Mouse (Mus musculus): ENCODE results near the gene Shc2.

Gene Shc2

DNA sequence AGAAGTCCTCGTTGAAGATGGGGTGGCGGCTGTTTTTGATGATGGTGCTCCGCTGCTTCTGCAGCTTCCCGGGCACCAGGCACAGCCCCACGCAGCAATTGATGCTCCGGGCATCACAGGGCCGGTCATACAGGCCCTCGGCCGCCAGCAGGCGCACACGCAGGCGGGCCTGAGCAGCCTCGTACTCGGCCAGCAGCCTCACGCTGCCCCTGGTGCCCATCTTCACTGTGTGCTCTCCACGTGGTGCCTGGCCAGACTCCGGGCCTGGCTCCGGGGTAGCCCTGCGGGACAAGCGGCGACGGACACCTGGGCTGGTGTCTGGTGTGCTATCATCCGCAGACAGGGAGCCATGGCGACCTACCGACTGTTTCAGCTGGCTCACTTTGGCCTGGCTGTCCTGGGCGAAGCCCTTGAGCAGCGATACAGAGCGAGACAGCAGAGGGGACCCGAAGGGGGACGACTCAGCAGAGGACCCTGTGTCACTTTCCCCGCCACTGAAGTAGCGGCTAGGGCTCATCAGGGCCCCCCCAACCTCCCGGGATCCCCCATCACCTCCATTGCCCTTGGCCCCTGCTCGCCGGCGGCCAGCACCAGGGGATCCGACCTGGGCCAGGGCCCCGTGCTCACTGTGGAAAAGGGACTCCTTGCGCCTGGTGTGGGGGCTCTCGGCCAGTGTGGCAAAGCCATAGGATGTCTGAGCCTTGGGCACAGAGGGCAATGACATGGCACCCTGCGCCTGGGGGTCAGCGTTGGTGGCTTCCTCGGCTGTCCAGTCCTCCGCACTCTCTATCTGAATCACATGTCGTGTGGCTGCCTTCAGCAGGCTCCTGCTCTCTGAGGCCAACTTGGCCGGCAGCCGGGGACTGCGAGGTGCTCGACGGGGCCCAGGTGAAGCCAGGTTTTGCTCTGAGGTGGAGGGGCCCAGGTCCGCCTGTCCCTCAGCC lies 25.3 kb downstream of the Shc2 start:
- DNase-seq, result no peak

DNA sequence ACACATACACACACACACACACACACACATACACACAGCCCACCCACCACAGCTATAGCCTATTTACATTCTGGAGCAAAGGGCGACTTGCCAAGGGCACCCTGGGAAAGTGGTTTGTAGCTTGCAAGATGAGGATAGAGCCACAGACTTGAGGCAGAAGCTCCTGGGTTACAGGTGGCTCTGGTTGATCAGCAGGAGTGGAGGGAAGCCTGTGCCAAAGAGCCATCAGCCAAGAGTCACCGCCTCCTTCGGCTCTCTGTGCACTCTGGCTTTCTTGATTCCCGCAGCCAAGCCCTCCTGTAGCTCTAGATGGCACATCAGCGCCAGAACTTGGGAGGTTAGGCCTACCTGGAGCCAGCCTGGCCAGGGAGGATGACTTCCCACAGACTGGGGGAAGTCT lies 26.4 kb downstream of the Shc2 start:
- no peak for DNase-seq

DNA sequence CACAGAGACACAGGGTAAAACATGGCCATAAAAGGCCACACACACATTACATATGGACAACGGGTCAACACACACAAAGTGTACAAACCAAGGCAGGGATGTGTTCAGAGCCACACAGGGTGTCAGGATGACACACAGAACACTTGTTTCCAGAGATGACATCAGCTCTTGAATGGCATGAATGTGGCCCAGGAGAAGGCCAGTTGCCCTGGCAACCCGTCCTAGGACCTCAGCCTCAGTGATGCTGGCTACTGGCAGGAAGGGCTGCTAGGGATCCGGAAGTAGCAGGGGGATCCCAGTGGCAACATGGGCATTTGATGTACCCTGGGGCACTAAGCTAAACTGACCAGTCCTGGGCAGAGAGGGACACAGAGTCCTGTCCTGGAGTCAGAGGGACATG lies 28.4 kb downstream of the Shc2 start:
- no peak for DNase-seq

DNA sequence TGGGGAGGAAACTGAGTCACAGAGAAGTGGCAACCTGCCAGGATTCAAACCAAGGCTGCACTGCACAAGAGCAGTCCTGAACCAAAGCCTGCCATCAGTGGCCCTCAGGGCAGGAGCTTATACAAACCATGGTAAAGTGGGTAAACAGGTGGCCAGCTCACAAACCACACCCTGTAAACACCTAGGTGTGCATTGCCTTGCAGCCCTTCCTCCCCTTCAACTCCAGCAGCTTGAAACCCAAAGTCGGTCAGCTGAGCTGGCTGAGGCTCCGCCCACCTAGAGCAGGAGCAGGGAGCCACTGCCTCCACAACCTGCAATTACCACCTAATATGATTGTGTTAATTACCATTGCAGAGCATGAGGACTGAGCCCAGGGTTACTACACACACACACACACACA lies 29.8 kb downstream of the Shc2 start:
- no peak for DNase-seq

DNA sequence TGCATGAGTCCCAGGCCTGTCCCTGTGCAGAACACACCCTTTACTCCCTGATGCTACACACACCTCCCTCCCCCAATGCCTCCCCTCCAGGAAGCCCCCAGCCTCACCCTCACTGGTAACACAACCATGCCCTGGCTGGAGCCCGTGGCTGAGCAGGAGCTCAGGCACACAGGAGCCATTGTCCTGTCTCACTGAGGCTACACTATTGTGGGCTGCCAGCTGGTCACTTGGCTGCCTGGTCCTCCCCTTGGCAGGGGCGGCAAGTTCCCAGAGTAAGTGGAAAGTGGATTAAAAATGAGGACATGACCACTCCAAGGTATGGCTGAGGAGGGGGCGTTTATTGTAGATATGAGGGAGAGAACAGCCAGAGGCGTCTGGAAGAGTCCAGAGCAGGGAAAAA lies 31.2 kb downstream of the Shc2 start:
- no peak for DNase-seq

DNA sequence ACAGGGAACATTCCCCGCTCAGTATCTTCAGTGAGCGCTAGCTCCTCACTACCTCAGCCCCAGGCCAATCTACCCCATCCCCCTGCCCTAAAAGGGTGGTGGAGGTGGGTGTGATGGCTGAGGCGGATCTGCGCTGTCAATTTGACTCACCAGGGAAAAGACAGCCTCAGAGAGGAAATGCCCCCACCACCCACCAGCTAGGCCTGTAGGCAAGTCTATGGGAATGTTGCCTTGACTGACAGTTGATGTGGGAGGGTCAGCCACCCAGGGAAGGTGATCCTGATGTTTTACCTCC lies 39.8 kb downstream of the Shc2 start:
- peak; percentile 52 for DNase-seq

DNA sequence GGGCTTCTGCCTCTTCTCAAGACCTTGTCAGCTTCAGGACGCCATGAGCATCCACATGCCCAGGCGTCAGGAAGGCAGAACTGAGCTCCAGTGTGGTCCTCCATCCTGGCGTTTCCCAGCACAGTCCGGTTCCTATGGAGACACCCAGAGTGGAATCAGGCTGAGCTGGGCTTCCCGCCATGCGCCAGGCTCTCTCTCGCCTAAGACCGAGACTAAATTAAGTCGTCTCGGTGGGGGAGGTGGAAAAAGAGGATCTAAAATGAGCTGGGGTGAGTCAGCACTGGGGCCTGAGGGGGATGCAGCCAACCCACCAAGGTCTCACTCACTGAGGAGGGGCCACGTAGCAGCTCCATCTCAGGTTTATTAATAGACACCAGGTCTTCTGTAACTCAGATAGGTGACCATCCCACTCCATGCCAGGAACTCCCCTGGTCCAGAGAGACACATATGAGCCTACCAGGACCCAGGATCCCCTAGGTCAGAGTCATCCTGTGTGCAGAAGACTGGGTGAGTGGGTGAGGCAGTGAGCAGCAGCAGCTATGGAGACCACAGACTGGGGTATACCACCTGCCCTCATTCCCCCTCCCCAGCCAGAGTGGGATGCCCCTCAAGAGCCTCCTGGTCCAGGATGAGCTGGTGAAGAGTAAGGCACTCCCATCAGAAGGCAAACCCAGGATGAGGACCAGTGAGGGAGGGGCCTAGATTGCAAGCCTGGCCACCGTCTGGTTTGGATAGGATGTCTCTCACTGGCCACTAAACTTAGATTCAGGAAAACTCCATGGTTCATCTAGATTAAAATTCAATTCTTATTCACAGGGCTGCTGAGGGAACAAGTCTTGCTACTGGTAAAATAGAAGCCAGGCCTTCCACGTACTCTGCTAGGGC lies 40.4 kb downstream of the Shc2 start:
- peak; percentile 85 for DNase-seq

DNA sequence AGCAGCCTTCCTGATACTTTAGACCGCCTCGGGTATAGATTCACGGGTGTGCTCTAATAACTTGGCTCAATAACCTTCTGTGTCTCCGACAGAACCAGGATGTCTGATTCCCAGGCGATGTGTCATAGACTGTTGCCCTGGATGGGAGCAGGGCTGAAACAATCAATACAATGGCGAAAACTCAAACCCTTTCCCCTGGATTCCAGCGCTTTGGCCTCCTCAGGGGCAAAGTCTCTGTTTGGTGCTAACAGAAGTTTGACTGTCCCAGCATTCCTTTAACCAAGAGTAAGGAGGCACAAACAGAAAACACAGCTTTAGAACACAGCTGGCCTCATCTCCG lies 42.2 kb downstream of the Shc2 start:
- DNase-seq, result no peak

DNA sequence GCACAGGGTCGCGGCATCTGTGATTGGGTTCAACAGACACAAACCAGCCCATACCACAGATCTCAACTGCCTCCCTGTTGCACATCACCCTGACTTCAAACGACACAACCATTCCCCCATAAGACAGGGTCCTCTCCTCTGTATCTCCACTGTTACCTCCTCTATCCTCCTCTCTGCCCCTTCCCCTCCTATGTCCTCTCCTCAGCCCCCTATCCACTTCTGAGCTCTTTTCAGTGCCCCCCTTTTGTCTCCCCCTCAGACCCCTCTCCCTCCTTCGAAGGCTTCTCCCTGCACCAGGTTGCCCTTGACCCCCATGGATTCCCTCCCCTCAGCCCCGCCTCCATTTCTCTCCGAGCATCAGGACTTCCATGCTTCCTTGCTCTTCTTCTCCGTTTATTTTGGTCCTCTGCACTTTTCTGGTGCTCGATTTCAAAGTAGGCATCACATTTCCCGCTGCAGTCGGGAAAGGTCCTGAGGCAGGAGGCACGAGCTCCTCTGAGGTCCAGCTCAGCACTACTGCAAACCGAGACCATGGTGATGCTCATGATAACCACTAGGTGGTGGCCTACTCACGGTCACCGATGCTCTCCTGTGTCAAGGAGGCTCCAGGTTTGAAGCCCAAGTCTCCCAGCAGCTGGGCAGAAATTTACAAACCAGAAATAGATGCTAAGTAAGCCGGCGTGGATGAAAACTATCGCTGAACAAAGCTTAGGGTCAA lies 42.7 kb downstream of the Shc2 start:
- DNase-seq, result peak; percentile 74

DNA sequence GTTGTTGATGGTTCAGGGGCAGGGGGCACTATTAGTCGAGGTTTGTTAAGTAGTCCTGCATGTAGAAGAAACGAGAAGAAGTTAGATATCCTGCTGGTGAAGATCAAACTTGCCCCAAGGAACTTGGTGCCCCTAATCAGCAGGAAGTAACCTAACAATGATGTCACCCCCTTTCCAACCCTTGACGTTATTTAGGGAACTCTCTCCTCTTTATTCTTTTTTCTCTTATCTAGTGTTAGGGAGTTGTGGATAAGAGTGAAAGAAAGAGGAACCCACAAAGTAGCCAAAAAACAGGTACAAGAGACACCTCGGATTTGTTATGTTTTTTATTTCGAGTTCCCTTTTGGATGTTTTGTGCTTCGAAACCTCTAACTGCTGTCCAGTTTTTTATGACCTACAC lies 43.6 kb downstream of the Shc2 start:
- no peak for DNase-seq

DNA sequence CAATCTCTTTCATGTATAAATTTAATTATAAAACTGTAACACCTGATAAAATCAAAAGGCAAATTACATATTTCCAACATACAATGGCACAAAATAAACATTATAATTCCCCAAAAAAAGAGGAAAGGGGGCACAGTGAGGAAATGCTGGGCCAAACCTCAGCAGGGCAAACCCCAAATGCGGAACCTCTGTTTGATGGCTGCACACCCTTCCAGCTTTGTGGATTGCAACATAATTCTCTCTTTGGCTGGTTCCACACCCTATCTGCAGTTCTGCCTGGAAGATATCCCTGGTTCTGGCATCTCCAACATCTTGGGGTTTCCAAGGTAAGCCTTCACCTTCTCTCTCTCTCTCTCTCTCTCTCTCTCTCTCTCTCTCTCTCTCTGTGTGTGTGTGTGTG lies 47.0 kb downstream of the Shc2 start:
- DNase-seq, result no peak

DNA sequence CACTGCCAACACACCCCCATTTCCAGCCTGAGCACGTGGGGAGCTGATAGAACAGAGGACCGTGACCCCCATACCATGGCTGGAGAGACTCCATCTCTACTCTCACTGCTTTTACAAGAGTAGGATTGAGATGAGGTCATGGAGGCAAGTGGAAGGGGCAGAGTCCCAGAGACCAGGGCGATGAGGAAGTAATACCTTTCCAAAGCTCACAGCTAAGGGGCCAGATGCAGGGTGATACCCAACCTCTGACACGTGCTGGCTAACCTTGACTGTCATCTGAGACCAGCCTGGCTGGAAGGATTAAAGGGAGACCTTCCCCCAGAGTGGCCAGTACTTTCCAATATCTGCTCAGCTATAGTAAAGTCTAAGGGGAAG lies 50.0 kb downstream of the Shc2 start:
- DNase-seq, result no peak

DNA sequence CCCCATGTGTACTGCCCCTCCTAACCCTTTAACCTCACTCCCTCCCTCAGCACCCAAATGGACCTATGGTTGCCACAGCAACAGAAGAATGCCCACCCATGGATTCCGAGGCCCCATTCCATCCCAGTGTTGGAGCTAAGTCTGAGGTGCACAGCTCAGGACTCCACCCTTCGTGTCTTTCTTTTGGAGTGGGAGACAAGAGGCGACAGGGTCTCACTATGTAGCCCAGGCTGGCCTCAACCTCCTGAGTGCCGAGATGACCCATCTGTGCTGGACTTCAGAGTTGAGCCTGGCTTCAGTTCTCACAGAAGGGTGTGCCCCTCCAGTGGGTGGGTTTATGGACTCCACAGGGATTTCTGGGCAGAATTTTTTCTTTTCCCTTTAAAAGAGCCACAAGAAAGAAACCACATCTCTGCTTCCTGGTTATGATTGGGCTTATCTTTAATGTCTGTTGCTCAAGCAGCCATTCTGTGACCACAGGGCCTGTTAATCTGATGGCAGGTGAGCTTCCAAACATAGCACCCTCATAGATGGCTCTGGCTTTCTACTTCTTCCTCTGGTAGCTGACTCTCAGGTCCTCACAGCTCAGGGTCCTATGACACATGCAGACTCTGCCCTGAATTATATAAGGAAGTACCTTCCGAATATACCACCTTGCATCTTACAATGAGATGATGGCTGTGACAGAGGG lies 50.5 kb downstream of the Shc2 start, which contains the start of gene Theg:
TSS of gene Theg (minus strand) at position 271 of the 691 bp plus-strand sequence.
- DNase-seq, result no peak

DNA sequence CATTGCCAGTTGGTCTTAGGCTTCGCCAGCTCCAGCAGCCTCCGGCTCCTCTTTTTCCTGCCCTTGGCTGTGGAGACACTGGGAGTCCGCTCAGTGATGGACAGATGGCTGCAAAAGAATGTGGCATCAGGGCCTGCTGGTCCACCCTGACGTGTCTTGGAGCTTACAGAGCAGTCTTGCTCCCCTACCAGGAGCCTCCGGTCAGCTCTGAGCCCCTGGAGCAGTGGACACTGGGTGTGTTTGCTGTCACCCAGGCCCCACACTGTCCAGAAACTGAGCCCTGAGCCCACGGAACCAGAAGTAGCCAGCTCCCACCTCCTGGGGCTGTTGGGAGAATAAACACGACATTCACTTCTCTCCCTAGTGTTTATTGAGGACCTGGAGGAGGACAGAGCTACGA lies 51.5 kb downstream of the Shc2 start:
- no peak for DNase-seq

DNA sequence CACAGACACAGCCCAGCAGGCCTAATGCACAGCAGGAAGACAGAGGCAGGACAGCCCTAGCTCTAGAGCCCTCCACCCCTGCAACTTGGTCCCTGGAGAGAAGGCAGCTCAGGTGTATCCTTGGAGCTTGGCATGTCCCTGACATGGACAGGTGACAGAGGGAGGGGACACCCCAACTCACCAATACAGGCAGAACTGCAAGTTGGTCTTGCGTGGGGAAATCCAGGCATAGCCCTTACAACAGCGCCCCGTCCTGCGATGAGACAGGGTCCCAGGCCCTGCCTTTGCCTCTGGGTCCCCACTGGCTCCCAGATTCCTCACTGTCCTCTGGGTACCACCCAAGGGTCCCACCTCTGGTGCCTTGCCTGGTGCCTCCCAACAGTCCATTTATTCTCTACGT lies 52.0 kb downstream of the Shc2 start:
- no peak for DNase-seq

DNA sequence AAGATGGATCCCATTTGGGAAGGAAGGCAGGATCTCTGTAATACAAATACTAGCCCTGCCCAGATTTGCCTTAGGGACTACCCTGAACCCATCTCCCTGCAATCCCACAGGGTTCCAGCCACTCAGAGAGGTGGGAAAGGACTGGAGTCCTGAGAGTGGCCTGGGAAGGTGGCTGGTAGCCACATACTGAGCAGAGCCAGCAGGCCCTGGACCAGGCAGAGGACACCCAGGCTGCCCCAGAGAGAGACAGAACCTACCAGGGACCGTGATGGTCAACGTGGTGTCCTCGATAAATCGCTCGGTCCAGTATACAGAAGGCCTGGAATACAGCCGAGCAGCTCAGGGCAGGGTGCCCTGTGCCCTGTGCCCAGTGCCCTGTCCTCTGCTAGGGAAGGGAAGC lies 52.6 kb downstream of the Shc2 start:
- no peak for DNase-seq

DNA sequence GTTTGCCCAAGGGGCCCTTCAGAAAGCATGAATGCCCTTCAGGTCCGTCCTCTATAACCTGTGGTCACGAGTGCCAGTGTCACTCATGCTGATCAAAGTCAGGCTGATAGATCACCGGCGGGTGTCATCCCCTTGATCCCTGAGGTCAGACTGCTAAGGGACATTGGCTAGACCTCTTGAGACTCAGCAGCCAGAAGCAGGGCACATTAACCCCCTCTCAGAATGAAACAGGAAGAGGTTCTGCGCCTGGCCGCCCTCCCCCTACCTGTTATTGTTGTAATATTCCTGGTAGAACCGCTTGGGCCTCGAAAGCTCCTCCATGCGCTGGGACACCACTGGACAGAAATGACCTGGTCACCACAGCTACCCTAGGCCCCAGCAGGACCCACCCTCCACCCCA lies 53.3 kb downstream of the Shc2 start:
- no peak for DNase-seq

DNA sequence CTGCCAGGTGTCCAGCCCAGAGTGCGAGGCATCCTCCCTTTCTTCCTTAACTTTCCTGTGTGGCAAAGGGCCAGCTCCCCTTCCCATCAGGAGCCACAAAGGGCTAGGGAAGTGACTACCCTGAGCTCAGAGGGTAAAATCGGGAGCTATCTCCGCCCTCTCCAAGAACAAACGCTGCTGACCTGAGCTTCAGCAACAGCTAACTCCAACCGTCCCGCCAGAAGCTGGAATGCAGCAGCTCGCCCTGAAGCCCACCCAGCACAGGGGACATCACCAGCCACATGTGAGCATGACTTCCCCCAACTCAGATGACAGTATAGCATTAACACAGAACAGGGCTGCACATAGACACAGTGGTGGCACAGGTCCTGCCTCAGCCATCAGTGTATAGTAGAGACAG lies 53.7 kb downstream of the Shc2 start:
- no peak for DNase-seq

DNA sequence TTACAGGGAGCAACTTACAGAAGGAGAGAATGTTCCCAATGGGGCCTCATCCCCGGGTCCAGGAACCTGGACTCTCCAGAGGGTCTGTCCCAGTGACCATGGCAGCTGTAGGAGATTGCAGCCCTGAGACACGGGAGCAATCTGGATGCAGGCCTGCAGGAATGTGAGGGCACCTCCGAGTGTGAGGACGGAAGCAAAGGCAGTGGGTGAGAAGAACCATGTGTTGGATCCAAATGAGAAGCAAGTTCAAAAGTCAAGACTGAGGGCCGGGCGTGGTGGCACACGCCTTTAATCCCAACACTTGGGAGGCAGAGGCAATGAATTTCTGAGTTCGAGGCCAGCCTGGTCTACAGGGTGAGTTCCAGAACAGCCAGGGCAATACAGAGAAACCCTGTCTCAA lies 56.2 kb downstream of the Shc2 start:
- DNase-seq, result no peak

DNA sequence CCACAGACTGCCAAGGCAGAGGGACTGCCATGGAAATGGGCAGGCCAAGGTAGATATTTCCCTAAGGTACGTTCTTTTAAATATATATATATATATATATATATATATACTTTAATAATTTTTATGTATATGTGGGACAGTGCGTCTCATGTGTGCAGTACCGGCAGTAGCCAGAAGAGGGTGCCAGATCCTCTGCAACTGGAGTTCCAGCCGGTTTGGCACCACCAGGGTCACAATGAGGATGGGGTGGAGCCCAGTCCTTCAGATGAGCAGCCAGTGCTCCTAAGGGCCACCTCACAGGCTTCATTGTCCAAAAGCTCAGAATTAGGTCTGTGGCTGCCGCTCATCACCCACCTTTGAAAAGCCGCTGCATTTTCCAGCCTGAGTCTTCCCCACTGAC lies 56.9 kb downstream of the Shc2 start:
- DNase-seq, result no peak

DNA sequence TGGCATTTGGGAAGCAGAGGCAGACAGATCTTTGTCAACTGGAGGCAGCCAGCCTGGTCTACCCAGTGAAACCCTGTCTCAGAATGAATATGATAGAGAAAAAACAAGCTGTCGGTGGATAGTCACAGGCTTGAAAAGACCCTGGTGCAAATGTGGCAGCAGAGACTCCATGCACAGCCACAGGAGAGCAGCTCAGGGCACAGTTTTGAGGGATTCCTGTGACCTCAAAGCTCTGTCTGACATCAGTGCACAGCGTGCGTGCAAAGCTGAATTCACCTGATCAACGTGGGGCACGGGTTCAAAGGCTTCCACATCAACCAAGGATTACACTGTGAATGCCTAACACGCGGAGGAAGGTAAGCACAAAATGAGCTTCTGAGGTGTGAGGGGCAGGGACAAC lies 57.4 kb downstream of the Shc2 start:
- DNase-seq, result no peak

DNA sequence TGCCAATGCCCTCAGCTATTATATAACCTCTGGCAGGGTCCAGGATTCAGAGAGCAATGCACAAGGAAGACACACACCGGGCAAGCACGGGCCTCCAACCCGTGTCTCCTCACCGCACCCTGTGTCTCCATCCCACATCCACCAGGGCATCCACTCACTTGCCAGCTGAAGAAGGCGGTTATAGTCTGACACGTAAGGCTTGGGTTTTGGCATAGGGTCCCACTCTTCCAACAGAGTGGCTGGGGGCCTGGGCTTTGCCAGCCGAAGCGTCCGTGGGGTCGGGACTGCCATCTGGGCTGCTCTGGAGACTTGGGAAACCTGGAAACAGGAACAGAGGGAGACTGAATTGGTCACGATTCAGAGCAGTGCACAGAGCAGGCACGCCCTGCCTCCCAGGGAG lies 57.9 kb downstream of the Shc2 start:
- DNase-seq, result no peak

DNA sequence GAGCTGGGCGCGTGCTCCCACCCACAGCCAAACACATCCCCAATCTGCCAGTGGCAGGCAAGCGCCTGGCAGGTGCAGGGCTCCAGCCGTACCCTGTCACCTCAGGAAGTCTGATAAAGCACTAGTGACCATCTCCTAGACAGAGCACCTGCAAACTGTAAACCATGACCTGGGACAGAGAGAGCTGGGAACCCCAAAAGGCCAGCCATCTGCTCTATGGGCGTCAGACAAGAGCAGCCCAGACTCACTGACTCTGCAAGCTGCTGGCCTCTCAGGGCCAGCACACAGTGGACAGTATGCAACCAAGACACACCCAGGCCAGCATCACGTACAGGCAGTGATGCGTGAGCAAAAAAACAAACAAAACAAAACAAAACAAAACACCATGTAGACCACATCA lies 58.8 kb downstream of the Shc2 start:
- no peak for DNase-seq

All from right cerebral cortex, adult 18-20 months (tissue).